Mouse (Mus musculus): Measurements from ENCODE around the gene Irf8. TPM values are rescaled to one million over a fixed set of nuclear protein-coding genes. Genes with fewer than 3 reads are reported as not detected.

Irf8 gene
- polyA plus RNA-seq, 1 experiment, result 50.7 TPM

DNA sequence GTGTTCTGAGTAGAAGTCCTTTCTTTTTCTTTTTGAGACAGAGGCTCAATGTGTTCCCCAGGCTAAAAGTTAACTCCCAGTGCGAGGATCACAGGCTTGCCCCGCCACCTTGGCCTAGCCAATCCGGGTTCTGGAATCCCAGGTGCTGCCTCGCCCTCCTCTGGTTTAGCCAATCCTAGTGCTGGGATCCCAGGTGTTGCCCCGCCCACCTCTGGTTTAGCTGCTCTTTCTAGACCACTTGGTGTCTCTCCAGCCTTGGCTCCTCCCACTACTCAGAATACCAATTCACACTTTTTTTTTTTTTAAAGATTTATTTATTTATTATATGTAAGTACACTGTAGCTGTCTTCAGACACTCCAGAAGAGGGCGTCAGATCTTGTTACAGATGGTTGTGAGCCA is 4.1 kb upstream of the Irf8 start:
- peaks cover 35% of the 10 kb centered on the region for H3K4me1 ChIP-seq
- no peak overlapping the region for H3K4me3 ChIP-seq (replicated peaks)
- TF ChIP-seq FLI1 (IDR thresholded peaks at IDR 0.05; ENCODE audit: low read length), result no peak
- no peak for TF ChIP-seq GATA1 (IDR thresholded peaks at IDR 0.05; ENCODE audit: borderline replicate concordance, low read length)
- peaks cover 64% of the 10 kb centered on the region for H3K27me3 ChIP-seq (replicated peaks)
- H3K9me3 ChIP-seq, result no peaks in the 10 kb centered on the region
- H3K36me3 ChIP-seq (replicated peaks; ENCODE audit: low read length), result no peaks in the 10 kb centered on the region

DNA sequence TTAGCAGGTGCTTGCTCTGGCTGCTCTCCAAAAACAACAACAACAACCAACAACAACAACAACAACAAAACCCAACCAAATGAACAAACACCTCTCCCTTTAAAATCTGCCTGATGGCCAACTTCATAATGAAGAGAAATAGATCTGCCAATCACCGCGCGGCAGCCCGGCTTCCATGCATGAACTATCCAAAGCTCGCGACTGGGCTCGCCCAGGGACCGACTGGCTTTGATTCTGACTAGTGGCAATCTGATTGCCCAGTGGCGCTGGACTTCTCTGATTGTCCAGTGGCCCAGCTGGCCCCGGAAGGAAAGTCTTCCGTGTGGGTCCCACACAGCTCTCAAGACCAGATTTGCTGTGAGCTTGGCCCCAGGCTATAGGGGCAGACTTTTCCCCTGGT is 328 bp downstream of the Irf8 start:
- Histone ChIP-seq H3K9me3 (peaks cover 19% of the 10 kb centered on the region), H3K4me3 (replicated peaks) (peak overlapping the region; percentile 90), H3K27me3 (replicated peaks) (peaks cover 87% of the 10 kb centered on the region), H3K36me3 (replicated peaks; ENCODE audit: low read length) (peaks cover 20% of the 10 kb centered on the region), H3K4me1 (peaks cover 39% of the 10 kb centered on the region)
- TF ChIP-seq FLI1 (IDR thresholded peaks at IDR 0.05; ENCODE audit: low read length) (no peak), GATA1 (IDR thresholded peaks at IDR 0.05; ENCODE audit: borderline replicate concordance, low read length) (no peak)

DNA sequence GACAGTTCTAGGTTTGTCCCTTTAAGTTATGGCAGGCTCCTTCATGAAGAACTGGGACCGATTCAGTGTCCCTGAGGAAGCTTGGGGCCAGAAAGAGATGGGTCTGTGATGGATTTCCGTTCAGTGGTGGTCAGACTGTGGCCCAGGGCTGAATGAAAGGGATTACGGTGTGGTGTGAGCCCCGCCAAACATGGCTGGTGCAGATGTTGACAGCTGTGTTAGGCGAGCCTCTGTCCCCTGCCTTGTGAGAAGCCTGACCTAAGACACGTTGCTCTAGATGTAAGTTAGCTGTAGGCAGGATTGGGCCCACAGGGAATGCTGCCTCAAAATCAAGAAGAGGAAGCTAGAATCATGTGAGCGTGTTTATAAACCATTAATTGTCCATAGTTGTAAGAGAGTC is 1.0 kb downstream of the Irf8 start:
- TF ChIP-seq GATA1 (IDR thresholded peaks at IDR 0.05; ENCODE audit: borderline replicate concordance, low read length) (no peak), FLI1 (IDR thresholded peaks at IDR 0.05; ENCODE audit: low read length) (no peak)
- H3K27me3 ChIP-seq (replicated peaks), result peaks cover 80% of the 10 kb centered on the region
- peak overlapping the region; percentile 90 for H3K4me3 ChIP-seq (replicated peaks)
- peaks cover 24% of the 10 kb centered on the region for H3K36me3 ChIP-seq (replicated peaks; ENCODE audit: low read length)
- H3K4me1 ChIP-seq, result peaks cover 42% of the 10 kb centered on the region
- H3K9me3 ChIP-seq, result peaks cover 19% of the 10 kb centered on the region

DNA sequence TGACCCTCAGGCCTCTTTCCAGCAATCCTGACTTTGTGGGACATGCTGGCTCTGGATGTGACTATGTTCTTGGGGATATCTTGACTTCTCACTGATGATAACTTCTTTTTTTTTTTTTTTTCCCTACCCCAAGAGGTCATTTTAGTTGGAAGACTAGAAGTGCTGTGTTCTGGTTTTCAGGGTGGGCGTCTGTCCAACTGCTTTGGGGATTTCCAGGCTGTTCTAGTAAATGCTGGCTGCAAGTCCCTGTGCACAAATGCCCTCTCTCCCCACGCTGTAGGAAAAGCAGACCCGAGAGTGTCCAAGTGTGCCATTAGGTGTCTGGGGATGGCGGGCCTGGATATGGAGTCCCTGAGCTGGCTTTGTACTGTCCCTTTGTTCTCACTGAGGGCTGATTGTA is 2.6 kb downstream of the Irf8 start:
- Histone ChIP-seq H3K36me3 (replicated peaks; ENCODE audit: low read length) (peaks cover 24% of the 10 kb centered on the region), H3K4me1 (peaks cover 58% of the 10 kb centered on the region), H3K27me3 (replicated peaks) (peaks cover 70% of the 10 kb centered on the region), H3K9me3 (peaks cover 19% of the 10 kb centered on the region), H3K4me3 (replicated peaks) (peak overlapping the region; percentile 72)
- TF ChIP-seq FLI1 (IDR thresholded peaks at IDR 0.05; ENCODE audit: low read length), result no peak
- no peak for TF ChIP-seq GATA1 (IDR thresholded peaks at IDR 0.05; ENCODE audit: borderline replicate concordance, low read length)

DNA sequence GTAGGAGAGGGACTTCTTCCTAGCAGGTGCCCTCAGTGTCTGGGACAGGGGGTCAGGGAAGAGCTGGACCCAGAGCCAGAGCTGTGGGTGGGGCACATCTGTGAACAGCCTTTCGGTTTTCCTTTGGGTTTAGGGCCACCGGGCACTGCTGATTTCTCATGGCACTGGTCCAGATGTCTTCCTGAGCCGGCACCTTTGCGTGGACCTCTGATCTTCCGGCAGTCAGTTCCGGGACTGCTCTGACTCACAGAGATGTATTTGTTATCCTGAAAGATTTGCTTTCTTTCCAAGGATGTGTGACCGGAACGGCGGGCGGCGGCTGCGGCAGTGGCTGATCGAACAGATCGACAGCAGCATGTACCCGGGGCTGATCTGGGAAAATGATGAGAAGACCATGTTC is 3.4 kb downstream of the Irf8 start:
- peaks cover 61% of the 10 kb centered on the region for H3K4me1 ChIP-seq
- H3K36me3 ChIP-seq (replicated peaks; ENCODE audit: low read length), result peaks cover 24% of the 10 kb centered on the region
- H3K27me3 ChIP-seq (replicated peaks), result peaks cover 65% of the 10 kb centered on the region
- H3K9me3 ChIP-seq, result peaks cover 19% of the 10 kb centered on the region
- TF ChIP-seq FLI1 (IDR thresholded peaks at IDR 0.05; ENCODE audit: low read length) (no peak), GATA1 (IDR thresholded peaks at IDR 0.05; ENCODE audit: borderline replicate concordance, low read length) (no peak)
- H3K4me3 ChIP-seq (replicated peaks), result peak overlapping the region; percentile 65

DNA sequence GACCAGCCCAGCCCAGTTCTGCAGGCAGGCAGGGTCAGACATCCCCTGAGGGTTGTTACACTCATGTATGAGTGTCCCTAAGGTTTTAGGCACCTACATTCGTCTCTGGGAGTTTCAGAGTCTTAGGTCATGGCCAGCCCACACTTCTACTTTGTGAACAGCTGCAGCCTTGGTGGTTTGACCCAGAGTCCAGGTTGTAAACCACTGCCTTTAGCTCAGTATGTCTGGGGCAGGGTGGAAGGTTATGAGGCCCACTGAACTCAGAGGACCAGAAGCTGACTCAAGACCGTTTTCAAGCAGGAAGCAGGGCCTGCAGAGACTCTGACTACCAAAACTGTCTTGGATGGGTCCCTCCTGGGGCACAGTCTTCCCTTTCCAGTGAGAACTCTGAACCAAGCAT is 4.4 kb downstream of the Irf8 start:
- Histone ChIP-seq H3K36me3 (replicated peaks; ENCODE audit: low read length) (peaks cover 24% of the 10 kb centered on the region), H3K9me3 (peaks cover 19% of the 10 kb centered on the region), H3K4me3 (replicated peaks) (no peak overlapping the region), H3K4me1 (peaks cover 65% of the 10 kb centered on the region), H3K27me3 (replicated peaks) (peaks cover 55% of the 10 kb centered on the region)
- TF ChIP-seq FLI1 (IDR thresholded peaks at IDR 0.05; ENCODE audit: low read length) (no peak), GATA1 (IDR thresholded peaks at IDR 0.05; ENCODE audit: borderline replicate concordance, low read length) (no peak)

DNA sequence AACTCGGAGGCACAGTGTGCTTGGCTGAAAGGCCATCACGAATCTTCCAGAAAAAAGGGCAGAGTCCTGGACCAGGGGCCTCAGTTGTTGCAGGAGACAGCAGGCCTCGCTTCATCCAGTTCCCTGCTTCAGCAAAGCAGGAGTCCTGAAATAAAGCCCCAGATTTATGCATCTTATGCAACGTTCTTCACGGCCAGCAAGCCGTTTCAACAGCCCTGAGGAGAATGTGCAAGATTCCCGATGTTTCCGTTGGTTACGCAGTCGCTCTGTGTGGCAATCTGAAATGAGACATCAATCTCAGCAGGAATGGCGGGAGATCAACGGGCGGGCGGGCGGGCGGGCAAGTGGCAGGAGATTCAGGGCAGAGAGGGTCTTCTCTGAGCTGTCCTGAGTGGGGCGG is 4.8 kb downstream of the Irf8 start:
- Histone ChIP-seq H3K4me1 (peaks cover 64% of the 10 kb centered on the region), H3K36me3 (replicated peaks; ENCODE audit: low read length) (peaks cover 24% of the 10 kb centered on the region), H3K27me3 (replicated peaks) (peaks cover 50% of the 10 kb centered on the region), H3K4me3 (replicated peaks) (no peak overlapping the region), H3K9me3 (peaks cover 19% of the 10 kb centered on the region)
- TF ChIP-seq GATA1 (IDR thresholded peaks at IDR 0.05; ENCODE audit: borderline replicate concordance, low read length) (no peak), FLI1 (IDR thresholded peaks at IDR 0.05; ENCODE audit: low read length) (no peak)

DNA sequence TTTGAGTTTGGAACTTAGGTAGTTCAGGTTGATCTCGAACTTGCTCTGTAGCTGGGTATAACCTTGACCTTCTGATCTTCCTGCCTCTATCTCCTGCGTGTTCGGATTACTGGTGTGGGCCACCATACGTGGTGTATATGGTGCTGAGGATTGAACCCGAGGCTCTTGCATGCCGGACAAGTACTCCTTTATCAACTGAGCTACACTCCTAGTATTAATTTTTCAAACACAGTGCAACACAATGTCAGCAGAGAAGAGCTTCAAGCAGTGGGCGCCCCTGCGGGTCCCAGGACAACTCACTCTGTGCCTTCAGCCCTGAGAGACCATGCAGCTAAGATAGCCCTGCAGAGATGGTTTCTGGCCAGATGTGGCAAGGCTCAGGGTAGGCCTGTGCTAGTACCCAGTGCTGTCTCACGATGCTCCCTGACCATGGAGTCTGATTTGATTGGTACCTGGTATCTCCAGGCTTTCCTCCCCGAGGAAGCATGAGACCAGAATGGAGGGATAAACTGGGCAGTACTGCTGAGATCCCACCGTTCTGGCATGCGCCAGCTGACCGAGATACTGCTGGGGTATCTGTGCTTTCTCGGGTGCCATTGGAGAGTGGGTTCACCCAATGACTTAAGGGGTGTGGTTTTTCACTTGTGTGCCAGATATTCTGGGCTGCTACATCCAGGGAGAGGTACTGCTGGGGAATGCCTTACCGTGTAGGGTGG is 5.8 kb downstream of the Irf8 start:
- peaks cover 19% of the 10 kb centered on the region for H3K9me3 ChIP-seq
- TF ChIP-seq FLI1 (IDR thresholded peaks at IDR 0.05; ENCODE audit: low read length) (no peak), GATA1 (IDR thresholded peaks at IDR 0.05; ENCODE audit: borderline replicate concordance, low read length) (no peak)
- peaks cover 62% of the 10 kb centered on the region for H3K4me1 ChIP-seq
- peaks cover 41% of the 10 kb centered on the region for H3K27me3 ChIP-seq (replicated peaks)
- H3K4me3 ChIP-seq (replicated peaks), result no peak overlapping the region
- peaks cover 29% of the 10 kb centered on the region for H3K36me3 ChIP-seq (replicated peaks; ENCODE audit: low read length)

DNA sequence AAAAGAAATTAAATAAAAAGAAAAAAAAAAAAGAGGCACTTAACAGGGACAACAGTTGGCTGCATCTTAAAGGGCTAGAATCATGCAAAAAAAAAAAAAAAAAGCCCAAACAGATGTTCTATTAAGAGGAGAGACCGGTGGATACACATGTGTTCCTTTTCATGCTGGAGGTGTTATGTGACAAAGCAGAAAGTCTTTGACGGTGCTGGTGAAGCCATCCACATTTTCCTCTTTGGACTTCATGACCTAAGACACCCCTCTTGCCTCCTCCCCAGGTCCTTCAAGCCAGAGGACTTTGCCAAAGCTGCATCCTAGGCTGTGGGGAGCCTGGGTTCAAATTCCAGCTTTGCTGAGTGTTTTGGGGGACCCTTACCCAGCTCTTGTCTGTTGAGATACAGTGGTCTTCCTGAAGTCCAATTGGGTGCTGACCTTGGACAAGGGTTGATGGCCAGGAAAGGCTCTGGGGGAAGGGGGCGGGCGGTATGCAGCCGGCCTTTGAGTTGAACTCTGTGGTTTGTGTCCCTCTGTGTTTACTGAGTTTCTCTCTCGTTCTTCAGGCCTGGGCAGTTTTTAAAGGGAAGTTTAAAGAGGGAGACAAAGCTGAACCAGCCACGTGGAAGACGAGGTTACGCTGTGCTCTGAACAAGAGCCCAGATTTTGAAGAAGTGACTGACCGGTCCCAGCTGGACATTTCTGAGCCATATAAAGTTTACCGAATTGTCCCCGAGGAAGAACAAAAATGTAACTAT is 7.2 kb downstream of the Irf8 start:
- H3K4me3 ChIP-seq (replicated peaks), result no peak overlapping the region
- H3K4me1 ChIP-seq, result peaks cover 70% of the 10 kb centered on the region
- H3K27me3 ChIP-seq (replicated peaks), result peaks cover 27% of the 10 kb centered on the region
- no peak for TF ChIP-seq GATA1 (IDR thresholded peaks at IDR 0.05; ENCODE audit: borderline replicate concordance, low read length)
- TF ChIP-seq FLI1 (IDR thresholded peaks at IDR 0.05; ENCODE audit: low read length), result no peak
- peaks cover 19% of the 10 kb centered on the region for H3K9me3 ChIP-seq
- peaks cover 32% of the 10 kb centered on the region for H3K36me3 ChIP-seq (replicated peaks; ENCODE audit: low read length)

DNA sequence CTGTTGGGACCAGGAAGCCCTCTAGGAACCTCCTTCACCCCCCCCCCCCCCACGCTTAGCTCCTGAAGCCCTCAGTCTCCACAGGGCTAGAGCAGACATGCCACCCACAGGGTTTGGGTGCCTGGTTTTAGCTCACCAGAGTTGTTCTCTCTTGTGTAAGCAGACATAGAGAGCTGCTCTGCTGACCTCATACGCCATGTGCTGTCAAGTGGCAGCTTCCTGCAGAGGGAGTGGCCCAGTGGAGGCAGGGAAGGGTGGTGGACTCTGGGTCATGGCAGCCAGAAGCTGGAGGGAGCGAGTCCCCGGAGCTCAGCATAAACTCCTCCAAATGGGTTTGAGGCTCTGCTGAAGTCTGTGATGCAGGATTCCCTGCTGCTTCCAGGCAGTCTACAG is 7.7 kb downstream of the Irf8 start:
- peaks cover 76% of the 10 kb centered on the region for H3K4me1 ChIP-seq
- peak overlapping the region; percentile 51 for H3K4me3 ChIP-seq (replicated peaks)
- TF ChIP-seq GATA1 (IDR thresholded peaks at IDR 0.05; ENCODE audit: borderline replicate concordance, low read length) (no peak), FLI1 (IDR thresholded peaks at IDR 0.05; ENCODE audit: low read length) (no peak)
- peaks cover 32% of the 10 kb centered on the region for H3K36me3 ChIP-seq (replicated peaks; ENCODE audit: low read length)
- peaks cover 17% of the 10 kb centered on the region for H3K9me3 ChIP-seq
- H3K27me3 ChIP-seq (replicated peaks), result peaks cover 21% of the 10 kb centered on the region

Data from megakaryocyte, embryonic 14.5 days (primary cell).